ENCODE assay signal across 17 mouse cellular contexts in the genomic region with DNA sequence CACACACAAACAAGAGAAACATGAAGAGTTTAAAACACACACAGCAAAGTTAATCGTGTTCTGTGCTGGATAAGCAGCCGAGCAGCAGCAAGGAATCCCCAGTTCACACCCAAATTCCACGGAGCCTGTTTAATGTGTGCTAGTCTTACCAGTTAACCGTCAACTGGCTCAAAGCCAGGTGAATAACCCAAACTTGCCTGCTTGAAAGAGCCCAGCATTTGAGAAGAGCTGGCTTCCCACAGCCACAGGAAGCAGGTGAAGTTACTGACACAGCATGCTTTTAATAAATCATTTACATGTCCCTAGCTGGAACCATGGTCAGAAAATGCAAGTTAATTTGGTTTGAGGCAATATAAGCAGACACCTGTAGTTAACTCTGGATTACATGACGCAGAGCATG.
DNase-seq lines count a peak whose midpoint lies in the region; ATAC-seq and TF ChIP-seq lines count a peak whose summit lies in the region.
"Had no signal": no experiment of that assay in that cellular context is flagged by ENCODE, and none has a peak within 500 bp of the region (broad histone marks: within the 10 kb centered on the region; RNA-seq: fewer than 3 reads in every experiment).

No protein-coding gene starts in this region.

- H3K9ac ChIP-seq in embryonic facial prominence, embryonic 14.5 days (ENCODE audit: low read depth, low read length) = no peak overlapping the region
- no peak overlapping the region for H3K9ac ChIP-seq in kidney, postnatal 0 days (ENCODE audit: low read depth, low read length)
- H3K9ac ChIP-seq: embryonic facial prominence, embryonic 15.5 days; forebrain, embryonic 15.5 days; hindbrain, embryonic 14.5 days; liver, embryonic 15.5 days; stomach, embryonic 15.5 days had no signal

- 0 out of 2 replicates have a peak, but pooled peaks cover 6% of the 10 kb centered on the region for H3K36me3 ChIP-seq in embryonic facial prominence, embryonic 14.5 days (ENCODE audit: control insufficient read depth, insufficient read depth, low read length)
- no peaks in the 10 kb centered on the region for H3K36me3 ChIP-seq in embryonic facial prominence, embryonic 10.5 days (replicated peaks)
- H3K36me3 ChIP-seq in kidney, postnatal 0 days (ENCODE audit: insufficient read depth, low read length) = 0 out of 2 replicates have a peak, but pooled peaks cover 4% of the 10 kb centered on the region
- H3K36me3 ChIP-seq: forebrain, embryonic 15.5 days; liver, embryonic 15.5 days; stomach, embryonic 15.5 days had no signal

- H3K27me3 ChIP-seq in embryonic facial prominence, embryonic 14.5 days (replicated peaks; ENCODE audit: control insufficient read depth, insufficient read depth, low read length) = no peaks in the 10 kb centered on the region
- H3K27me3 ChIP-seq in embryonic facial prominence, embryonic 10.5 days (replicated peaks; ENCODE audit: low read depth, poor library complexity, severe bottlenecking) = no peaks in the 10 kb centered on the region
- no peaks in the 10 kb centered on the region for H3K27me3 ChIP-seq in kidney, postnatal 0 days (ENCODE audit: insufficient read depth, low read length)
- H3K27me3 ChIP-seq: embryonic facial prominence, embryonic 15.5 days; forebrain, embryonic 15.5 days; liver, embryonic 15.5 days; megakaryocyte, embryonic 14.5 days; stomach, embryonic 15.5 days had no signal

- no peaks in the 10 kb centered on the region for H3K4me1 ChIP-seq in embryonic facial prominence, embryonic 14.5 days (ENCODE audit: control insufficient read depth, insufficient read depth, low read length)
- H3K4me1 ChIP-seq in embryonic facial prominence, embryonic 10.5 days = no peaks in the 10 kb centered on the region
- H3K4me1 ChIP-seq in kidney, postnatal 0 days (replicated peaks; ENCODE audit: insufficient read depth, low read length) = no peaks in the 10 kb centered on the region
- H3K4me1 ChIP-seq: embryonic facial prominence, embryonic 15.5 days; forebrain, embryonic 15.5 days; liver, embryonic 15.5 days had no signal

- WGBS in embryonic facial prominence, embryonic 14.5 days = 48% methylated on average over 5 of the region's 5 CpGs
- 82% methylated on average over 5 of the region's 5 CpGs for WGBS in embryonic facial prominence, embryonic 10.5 days
- WGBS in kidney, postnatal 0 days = 41% methylated on average over 5 of the region's 5 CpGs

- no peak for ATAC-seq in embryonic facial prominence, embryonic 14.5 days (ENCODE audit: low read depth)
- peak; percentile 74 for ATAC-seq in kidney, postnatal 0 days (replicated peaks; ENCODE audit: low FRiP score, low read depth)
- ATAC-seq: forebrain, embryonic 15.5 days had no signal

- no peak overlapping the region for H3K27ac ChIP-seq in embryonic facial prominence, embryonic 14.5 days (replicated peaks; ENCODE audit: low read depth, low read length)
- H3K27ac ChIP-seq in embryonic facial prominence, embryonic 10.5 days (replicated peaks) = no peak overlapping the region
- peak overlapping the region; percentile 50 for H3K27ac ChIP-seq in kidney, postnatal 0 days
- H3K27ac ChIP-seq: embryonic facial prominence, embryonic 15.5 days; forebrain, embryonic 15.5 days; hindbrain, embryonic 14.5 days; liver, embryonic 15.5 days; stomach, embryonic 15.5 days had no signal

- no peaks in the 10 kb centered on the region for H3K9me3 ChIP-seq in embryonic facial prominence, embryonic 14.5 days (ENCODE audit: control insufficient read depth, low read length)
- no peaks in the 10 kb centered on the region for H3K9me3 ChIP-seq in embryonic facial prominence, embryonic 10.5 days
- no peaks in the 10 kb centered on the region for H3K9me3 ChIP-seq in kidney, postnatal 0 days (replicated peaks; ENCODE audit: low read length)
- H3K9me3 ChIP-seq: embryonic facial prominence, embryonic 15.5 days; forebrain, embryonic 15.5 days; liver, embryonic 15.5 days; megakaryocyte, embryonic 14.5 days; stomach, embryonic 15.5 days had no signal

- no peak for TF ChIP-seq CTCF in kidney, postnatal 0 days (IDR thresholded peaks at IDR 0.05; ENCODE audit: low read depth)

- no peak overlapping the region for H3K4me2 ChIP-seq in embryonic facial prominence, embryonic 14.5 days (ENCODE audit: low read depth, low read length)
- H3K4me2 ChIP-seq in kidney, postnatal 0 days (ENCODE audit: low read length) = no peak overlapping the region
- H3K4me2 ChIP-seq: embryonic facial prominence, embryonic 15.5 days; forebrain, embryonic 15.5 days; hindbrain, embryonic 14.5 days; liver, embryonic 15.5 days; stomach, embryonic 15.5 days had no signal

- H3K4me3 ChIP-seq in embryonic facial prominence, embryonic 14.5 days (ENCODE audit: low read depth, low read length) = no peak overlapping the region
- no peak overlapping the region for H3K4me3 ChIP-seq in embryonic facial prominence, embryonic 10.5 days
- no peak overlapping the region for H3K4me3 ChIP-seq in kidney, postnatal 0 days (replicated peaks; ENCODE audit: low read depth, low read length)
- H3K4me3 ChIP-seq: embryonic facial prominence, embryonic 15.5 days; forebrain, embryonic 15.5 days; liver, embryonic 15.5 days; megakaryocyte, embryonic 14.5 days; stomach, embryonic 15.5 days had no signal

- DNase-seq in embryonic facial prominence, embryonic 14.5 days (ENCODE audit: low spot score) = peak; percentile 79
- DNase-seq in embryonic facial prominence, embryonic 10.5 days (ENCODE audit: low spot score) = no peak
- DNase-seq in urinary bladder, postnatal 14 days (ENCODE audit: low spot score) = peak; percentile 35
- DNase-seq in urinary bladder, postnatal 36 days (ENCODE audit: low spot score in 2 of 2) = no peak
- DNase-seq in kidney, postnatal 0 days (ENCODE audit: low spot score) = peak; percentile 54
- no peak for DNase-seq in frontal cortex, postnatal 14 days (ENCODE audit: low spot score in 2 of 2)
- no peak for DNase-seq in frontal cortex, postnatal 36 days (ENCODE audit: low spot score in 2 of 2)
- no peak for DNase-seq in layer of hippocampus, adult 11-12 months (ENCODE audit: low spot score)
- DNase-seq: adrenal gland, postnatal 10 days; cerebellum, postnatal 36 days; left cerebral cortex, postnatal 4 days had no signal

Comparison
In these comparisons a context has a peak if more than half of its experiments do, and no peak if none do; other contexts are left out.
1. DNase-seq: peak in embryonic facial prominence, embryonic 14.5 days (single experiment), urinary bladder, postnatal 14 days (single experiment) and kidney, postnatal 0 days (single experiment); none in embryonic facial prominence, embryonic 10.5 days (single experiment), urinary bladder, postnatal 36 days (0 of 2), frontal cortex, postnatal 14 days (0 of 2), frontal cortex, postnatal 36 days (0 of 2) and layer of hippocampus, adult 11-12 months (single experiment).